Mouse (Mus musculus) C2C12 (cell line): Measurements from ENCODE around the gene Ccna1.

Source experiments
- CTCF ChIP-seq: IDR thresholded peaks from one replicate; pipeline ENCODE4 v1.5.1; 2011; ENCODE audit not compliant: control insufficient read depth, insufficient read depth, insufficient read length
- MAX ChIP-seq: IDR thresholded peaks from one replicate; pipeline ENCODE4 v1.6.1; 2011; ENCODE audit warnings: mild to moderate bottlenecking, control low read depth

GRCm38 (mm10) chr3:55088843-55089242, 33.5 kb upstream of the Ccna1 start:
- TF ChIP-seq MAX, result no peak
- TF ChIP-seq CTCF, result no peak
